Mouse (Mus musculus) heart, postnatal 4 days (tissue): ENCODE measurements around the gene Ercc4. TPM values are rescaled to one million over a fixed set of nuclear protein-coding genes. Genes with fewer than 3 reads are reported as not detected.

Source experiments
- DNase-seq: peaks from one replicate; pipeline ENCODE4 v3.0.0; 2021
- total RNA-seq, 2 experiments: library from RNA; stranded (reverse); gene quantifications; 2 replicates each; pipeline ENCODE4 v1.2.3; 2021

The Ercc4 gene
- total RNA-seq, 2 experiments from 2014 or later: 10.9 to 12.3 TPM

- no peak for DNase-seq
Measured at GRCm38 (mm10) chr16:13196626-13197025, 87.1 kb downstream of the Ercc4 start.

GRCm38 (mm10) chr16:13197293-13197692 is 87.8 kb downstream of the Ercc4 start:
- DNase-seq: no peak

- no peak for DNase-seq
Measured at GRCm38 (mm10) chr16:13199204-13199603, 89.7 kb downstream of the Ercc4 start.

Other genes with a start within 250 kb of the Ercc4 start
- gene Mrtfb, start 146.8 kb downstream of the Ercc4 start, total RNA-seq: 10 to 100 TPM; 29.9 to 30.4 TPM